Mouse (Mus musculus): ENCODE results near the gene Smg8.

DNA sequence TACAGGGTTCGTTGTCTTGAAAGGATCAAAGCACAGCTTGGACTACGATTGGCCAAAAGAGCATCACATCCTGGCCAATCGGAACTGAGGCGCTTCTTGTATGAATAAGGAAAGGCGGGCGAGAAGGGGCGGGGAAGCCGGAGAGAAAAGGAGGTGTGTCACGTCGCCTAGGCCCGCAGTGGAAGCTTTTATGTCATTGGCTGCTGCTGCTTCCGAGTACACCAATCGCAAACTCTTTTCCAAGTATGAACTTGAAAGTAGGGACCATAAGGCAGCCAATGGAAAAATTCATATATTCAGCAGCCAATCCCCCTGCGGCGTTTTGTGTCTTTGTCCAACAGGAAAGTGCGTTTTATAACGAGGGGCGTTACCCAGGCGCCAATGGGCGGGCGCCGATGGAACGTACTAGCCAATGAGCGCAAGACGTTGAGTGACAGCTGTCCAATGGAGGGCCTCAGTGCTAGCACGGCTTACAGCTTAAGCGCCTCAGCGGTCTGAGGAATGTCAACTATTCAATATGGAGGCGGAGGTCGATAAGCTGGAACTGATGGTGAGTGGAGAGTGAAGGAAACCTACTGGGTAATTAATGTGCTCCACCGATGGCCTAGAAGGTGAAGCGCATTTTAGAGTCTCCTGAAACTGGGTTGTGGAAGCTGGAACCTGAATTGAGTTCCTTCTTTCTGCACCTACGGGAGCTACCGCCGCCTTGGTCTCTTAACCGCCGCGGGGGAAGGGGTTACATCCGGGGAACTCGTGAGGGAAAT, 22.4 kb upstream of the Smg8 start, which contains the start of gene Ska2:
- TF ChIP-seq CTCF (IDR thresholded peaks at IDR 0.05; ENCODE audit: low read depth) (no peak), EP300 (optimal IDR thresholded peaks at IDR 0.05) (peak; percentile 99)

Measured in stomach, postnatal 0 days (tissue).